Mouse (Mus musculus) gastrocnemius, adult 2 months (tissue): Measurements from ENCODE around the gene Mex3b. TPM values are rescaled to one million over a fixed set of nuclear protein-coding genes. Genes with fewer than 3 reads are reported as not detected.

Experiments
- DNase-seq: peaks from one replicate; pipeline ENCODE4 v3.0.0; 2022
- H3K27ac ChIP-seq: fragments of 200-600 bp; 2 replicates; pipeline ENCODE4 v1.8.1; 2022; ENCODE audit warnings: mild to moderate bottlenecking
- H3K4me3 ChIP-seq: fragments of 200-600 bp; 2 replicates; pipeline ENCODE4 v1.8.1; 2022; ENCODE audit warnings: mild to moderate bottlenecking, moderate library complexity
- CTCF ChIP-seq: fragments of 200-600 bp; IDR thresholded peaks from 2 replicates; pipeline ENCODE4 v1.8.1; 2022; ENCODE audit warnings: antibody characterized with exemption, mild to moderate bottlenecking, moderate library complexity
- intact Hi-C: fragments of 180-260 bp; cut with DNase I; formaldehyde crosslinking; loops from one replicate; pipeline ENCODE4 v1.15.1; 2025
- total RNA-seq, 2 experiments: library from RNA; stranded (reverse); gene quantifications; 2 replicates each; pipeline ENCODE4 v1.2.3; 2021

Mex3b gene
- total RNA-seq, 2 experiments from 2014 or later = 0.43 to 0.59 TPM

DNA sequence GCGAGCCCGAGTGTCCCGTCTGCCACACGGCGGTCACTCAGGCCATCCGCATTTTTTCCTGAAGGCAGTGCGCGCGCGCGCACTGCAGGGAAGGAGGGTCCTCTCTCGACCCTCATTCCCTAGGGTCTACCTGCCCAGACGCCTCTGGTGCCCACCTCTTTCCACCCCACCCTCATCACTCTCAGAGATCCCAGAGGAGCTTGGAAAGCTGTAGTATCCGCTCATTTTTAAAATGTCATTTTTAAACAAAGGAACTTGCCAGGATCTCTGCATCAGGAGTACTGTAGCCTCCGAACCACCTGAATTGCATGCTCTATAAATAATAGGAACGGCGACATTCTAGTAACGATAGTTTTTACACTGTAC is 3.0 kb downstream of the Mex3b start:
- Histone ChIP-seq H3K4me3 (peak overlapping the region; percentile 90), H3K27ac (no peak overlapping the region)
- no peak for DNase-seq
- TF ChIP-seq CTCF = no peak
- intact Hi-C loops = no loop called here

DNA sequence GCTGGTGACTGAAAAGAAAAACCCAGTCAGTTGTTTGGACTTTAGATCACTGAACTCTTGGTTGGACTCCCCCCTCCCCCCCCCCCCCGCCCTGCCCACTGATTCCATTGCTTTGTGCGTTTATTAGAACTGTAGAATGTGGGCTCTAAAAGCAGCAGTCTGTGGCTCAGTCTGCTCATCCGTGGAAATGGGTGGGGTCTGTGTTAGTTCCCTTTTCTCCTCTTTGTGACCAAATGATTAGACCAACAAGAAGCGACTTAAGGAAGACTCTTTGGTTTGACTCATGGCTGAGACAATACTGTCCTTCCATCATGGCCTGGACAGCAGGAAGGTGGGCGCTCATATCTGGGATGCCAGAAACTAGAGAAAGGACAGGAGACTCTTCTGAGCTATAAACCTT is 9.4 kb downstream of the Mex3b start:
- TF ChIP-seq CTCF = no peak
- H3K4me3 ChIP-seq = no peak overlapping the region

DNA sequence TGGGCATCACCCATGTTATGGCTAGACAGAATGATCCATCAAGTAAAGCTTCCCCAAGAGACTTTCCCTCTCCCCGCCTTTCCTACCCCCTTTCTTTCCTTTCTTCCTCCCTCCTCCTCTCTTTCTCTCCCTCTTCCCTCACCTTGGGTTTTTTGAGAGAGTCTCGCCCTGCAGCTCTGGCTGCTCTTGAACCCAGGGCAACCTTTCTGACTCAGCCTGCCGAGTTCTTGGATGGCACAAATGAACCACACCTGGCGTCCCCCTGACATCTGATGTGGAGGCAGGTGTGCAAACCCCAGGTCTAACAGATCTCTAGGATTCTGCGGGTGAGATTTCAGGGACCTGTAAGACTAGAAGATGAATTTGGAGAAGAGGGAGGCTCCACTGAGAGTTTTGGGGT is 12.9 kb downstream of the Mex3b start:
- intact Hi-C loops = no loop called here
- H3K27ac ChIP-seq = no peak overlapping the region
- H3K4me3 ChIP-seq = no peak overlapping the region
- TF ChIP-seq CTCF = no peak
- no peak for DNase-seq

More for the DNA sequence above, 9.4 kb downstream of the Mex3b start:
- no peak overlapping the region for H3K27ac ChIP-seq
- intact Hi-C loops = no loop called here
- no peak for DNase-seq

DNA sequence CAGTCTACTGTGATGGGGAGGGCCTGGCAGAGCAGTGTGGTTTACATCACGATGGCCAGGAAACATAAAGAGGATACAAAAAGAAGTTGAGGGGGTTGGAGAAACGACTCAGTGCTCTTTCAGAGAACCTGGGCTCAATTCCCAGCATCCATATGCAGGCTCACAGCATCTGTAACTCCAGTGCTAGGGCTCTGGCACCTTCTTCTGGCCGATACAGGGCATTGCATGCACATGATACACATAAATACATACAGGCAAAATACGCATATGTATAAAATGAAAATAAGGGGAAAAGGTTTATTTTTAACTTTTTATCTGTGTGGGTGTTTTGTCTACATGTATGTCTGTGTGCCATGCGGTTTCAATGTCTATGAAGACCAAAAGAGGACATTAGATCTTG is 13.6 kb downstream of the Mex3b start:
- no peak for DNase-seq
- intact Hi-C loops = no loop called here
- Histone ChIP-seq H3K4me3 (no peak overlapping the region), H3K27ac (no peak overlapping the region)
- TF ChIP-seq CTCF = peak; percentile 17; the same call in 1 of the 2 replicates

DNA sequence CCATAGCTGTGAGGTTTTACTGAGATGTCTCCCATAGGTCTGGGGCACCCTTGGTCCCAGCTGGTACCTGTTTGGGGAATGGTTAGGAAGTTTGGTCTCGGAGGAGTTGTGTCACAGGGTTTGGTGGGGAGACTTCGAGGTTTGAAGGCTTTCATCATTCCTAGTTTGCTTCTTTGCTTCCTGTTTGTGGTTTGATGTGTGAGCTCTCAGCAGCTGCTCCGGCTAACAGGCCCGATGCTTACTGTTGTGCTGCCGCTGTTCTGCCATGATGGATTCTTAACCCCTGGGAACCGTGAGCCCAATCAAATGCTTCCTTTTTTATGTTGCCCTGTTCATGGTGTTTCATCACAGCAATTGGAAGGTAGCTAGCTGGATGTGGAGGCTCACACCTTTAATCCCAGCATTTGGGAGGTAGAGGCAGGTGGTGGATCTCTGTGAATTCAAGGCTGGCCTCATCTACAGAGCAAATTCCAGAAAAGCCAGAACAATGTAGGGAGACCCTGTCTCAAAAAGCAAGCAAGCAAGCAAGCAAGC is 23.3 kb downstream of the Mex3b start:
- intact Hi-C loops = no loop called here
- Histone ChIP-seq H3K4me3 (no peak overlapping the region), H3K27ac (no peak overlapping the region)
- DNase-seq = no peak
- no peak for TF ChIP-seq CTCF

DNA sequence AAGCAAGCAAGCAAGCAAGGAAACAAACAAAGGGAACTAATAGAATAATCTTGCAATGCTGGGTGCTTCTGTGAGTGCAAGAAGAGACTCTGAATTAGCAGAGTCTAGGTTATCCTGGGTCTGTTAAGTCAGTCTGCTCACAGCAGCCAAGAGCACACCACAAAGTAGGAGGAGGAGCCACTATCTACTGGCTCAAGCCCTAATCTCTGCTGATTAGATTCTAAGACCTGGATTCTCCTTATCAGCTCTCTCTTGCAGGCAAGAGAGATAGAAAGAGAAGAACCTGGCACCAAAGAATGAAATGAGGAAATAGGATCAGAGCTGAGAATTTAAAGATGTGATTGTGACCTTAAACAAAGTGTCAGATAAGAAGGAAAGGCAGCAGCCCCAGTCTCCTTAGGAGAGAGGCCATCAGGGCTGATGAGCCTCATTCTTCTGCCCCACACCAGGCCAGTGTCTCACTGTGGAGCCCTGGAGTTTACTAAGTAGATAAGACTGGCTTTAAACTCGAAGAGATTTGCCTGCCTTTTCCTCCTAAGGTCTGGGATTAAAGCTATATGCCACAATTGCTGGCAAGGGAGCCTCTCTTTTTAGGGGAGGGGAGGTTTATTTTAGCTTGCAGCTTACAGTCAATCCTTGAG is 23.9 kb downstream of the Mex3b start:
- TF ChIP-seq CTCF = no peak
- intact Hi-C loops = no loop called here
- no peak overlapping the region for H3K4me3 ChIP-seq
- no peak for DNase-seq
- H3K27ac ChIP-seq = no peak overlapping the region

DNA sequence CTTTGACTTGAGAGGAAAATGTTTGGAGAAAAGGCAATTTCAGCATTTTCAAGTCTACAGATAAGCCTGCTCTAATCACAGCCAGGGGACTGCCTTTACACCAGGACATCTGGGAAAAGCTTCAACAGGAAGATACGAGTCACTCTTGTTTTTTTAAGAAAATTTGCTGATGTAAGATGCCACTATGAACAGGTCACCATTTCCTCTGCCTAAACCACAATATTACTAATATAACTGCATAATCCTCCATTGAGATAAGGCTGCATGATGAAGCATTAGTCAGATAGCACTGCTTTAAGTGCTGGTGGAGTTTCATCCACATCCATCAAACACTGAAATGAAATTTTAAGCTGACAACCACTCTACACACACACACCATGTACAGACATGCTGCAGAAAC is 27.2 kb downstream of the Mex3b start:
- H3K4me3 ChIP-seq = no peak overlapping the region
- intact Hi-C loops = no loop called here
- TF ChIP-seq CTCF = no peak
- no peak for DNase-seq
- no peak overlapping the region for H3K27ac ChIP-seq

DNA sequence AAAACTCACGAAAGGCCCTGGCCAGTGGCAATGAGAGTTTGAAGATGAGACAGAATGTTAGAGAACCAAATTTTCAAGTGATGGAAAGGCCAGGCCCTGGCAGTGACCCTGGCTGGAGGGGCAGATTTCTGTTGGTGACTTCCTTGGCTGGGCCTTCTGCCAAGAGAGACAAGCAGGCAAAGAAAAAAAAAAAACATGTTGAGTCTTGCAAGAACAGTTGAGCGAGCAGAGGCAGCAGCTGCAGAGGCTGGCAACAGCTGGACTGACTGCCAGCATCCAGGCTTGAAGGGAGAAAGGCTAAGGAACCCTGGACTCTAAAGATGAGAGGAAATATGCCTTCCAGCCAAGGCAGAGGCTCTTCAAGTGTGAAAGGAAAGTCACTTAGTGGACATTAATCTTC is 28.5 kb downstream of the Mex3b start:
- TF ChIP-seq CTCF = no peak
- intact Hi-C loops = no loop called here
- DNase-seq = no peak
- Histone ChIP-seq H3K27ac (no peak overlapping the region), H3K4me3 (no peak overlapping the region)

DNA sequence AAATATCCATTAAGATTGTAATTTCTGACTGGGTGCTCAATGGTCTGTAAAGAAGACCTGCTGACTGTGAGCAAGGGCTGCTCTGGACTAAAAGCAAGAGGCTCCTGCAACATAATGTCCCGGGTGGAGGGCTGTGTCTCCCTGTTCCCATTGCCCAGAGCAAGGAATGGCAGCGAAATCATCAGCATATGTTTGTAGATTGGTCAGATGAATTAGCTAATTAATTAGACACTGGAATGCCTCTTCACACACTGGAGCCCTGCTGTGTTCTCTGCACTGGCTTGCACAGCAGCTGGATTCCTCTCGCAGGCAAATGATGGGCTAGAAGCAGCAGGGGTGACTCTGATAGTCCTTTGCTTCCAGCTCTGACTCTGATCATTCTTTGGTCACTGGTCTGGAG is 29.6 kb downstream of the Mex3b start:
- no peak overlapping the region for H3K4me3 ChIP-seq

DNA sequence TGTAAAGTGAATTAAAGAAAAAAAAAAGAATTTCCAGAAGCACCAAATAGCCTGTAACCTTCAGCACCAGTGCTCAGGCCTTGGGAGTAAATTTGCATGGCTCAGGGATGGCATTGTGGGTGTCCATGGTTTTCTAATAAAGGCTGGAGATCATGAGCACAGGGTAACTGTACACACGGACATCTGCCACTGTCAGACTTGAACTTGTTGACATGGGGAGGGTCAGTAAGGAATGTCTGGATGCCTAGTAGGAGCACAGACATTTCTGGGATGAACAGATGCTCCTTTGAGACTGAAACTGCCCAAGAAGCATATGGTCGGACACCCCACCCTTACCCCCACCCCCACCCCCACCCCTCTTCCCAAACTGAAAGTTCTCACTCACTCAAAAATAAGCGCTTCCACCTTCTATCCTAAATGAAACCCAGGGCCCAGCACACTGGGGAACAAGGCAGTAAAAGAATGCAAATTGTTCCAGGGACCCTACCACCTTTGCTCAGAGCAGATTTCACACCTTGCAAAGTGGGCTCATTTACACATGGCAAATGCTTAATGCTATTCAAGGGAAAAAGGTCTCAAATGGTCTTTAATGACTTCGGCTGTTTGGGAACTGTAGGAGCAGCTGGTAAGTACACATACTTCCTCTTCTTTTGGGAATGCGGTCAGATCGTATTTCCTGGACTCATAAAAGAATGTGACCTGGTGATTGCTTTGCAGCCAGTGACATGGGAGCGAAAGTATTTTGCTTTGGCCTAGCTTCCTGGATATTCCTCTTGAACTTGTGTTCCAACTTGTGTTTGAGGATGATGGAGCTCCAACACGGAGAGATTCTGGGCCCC is 32.5 kb downstream of the Mex3b start:
- intact Hi-C loops = no loop called here
- no peak for TF ChIP-seq CTCF
- no peak overlapping the region for H3K27ac ChIP-seq
- DNase-seq = no peak
- no peak overlapping the region for H3K4me3 ChIP-seq

More for the DNA sequence above, 29.6 kb downstream of the Mex3b start:
- no peak for DNase-seq
- TF ChIP-seq CTCF = no peak
- no peak overlapping the region for H3K27ac ChIP-seq
- intact Hi-C loops = no loop called here

DNA sequence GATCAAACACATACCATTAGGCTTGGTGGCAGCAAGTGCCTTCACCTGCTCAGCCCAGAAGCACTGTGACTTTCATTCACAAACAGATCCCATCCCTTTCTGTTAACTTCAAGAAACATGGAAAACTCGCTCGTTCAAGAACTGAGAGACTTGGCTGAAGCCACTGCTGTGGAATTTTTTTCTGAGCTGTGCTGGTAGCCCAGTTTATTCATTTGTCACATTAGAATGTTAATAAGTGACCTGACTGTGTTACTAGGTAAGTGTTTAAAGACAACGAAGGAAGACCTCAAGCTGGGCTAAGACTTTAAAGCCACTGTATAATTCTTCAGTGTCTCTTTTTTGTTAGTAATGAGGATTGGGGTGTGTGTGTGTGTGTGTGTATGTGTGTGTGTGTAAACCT is 35.9 kb downstream of the Mex3b start:
- Histone ChIP-seq H3K4me3 (no peak overlapping the region), H3K27ac (no peak overlapping the region)
- no peak for TF ChIP-seq CTCF
- DNase-seq = no peak
- intact Hi-C loops = no loop called here

DNA sequence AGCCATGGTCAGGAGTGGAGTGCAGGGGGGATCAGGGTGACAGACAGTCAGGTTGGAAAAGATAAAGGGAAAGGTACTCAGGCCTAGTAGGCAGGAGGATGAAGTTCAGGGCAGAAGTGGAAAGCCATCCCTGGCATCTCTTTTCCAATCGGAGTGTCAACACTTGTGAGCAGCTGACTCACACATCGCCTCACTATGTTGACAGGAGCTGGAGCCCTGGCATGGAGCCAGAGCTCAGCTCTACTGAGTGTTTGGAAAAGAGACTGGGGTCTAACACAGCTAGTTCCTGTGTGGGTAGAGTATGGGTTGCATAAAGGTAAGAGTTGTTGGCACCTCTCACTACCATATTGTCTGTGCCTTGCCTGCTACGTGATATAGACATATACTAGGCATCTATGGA is 38.4 kb downstream of the Mex3b start:
- intact Hi-C loops = no loop called here
- Histone ChIP-seq H3K4me3 (no peak overlapping the region), H3K27ac (no peak overlapping the region)
- no peak for TF ChIP-seq CTCF
- DNase-seq = no peak

DNA sequence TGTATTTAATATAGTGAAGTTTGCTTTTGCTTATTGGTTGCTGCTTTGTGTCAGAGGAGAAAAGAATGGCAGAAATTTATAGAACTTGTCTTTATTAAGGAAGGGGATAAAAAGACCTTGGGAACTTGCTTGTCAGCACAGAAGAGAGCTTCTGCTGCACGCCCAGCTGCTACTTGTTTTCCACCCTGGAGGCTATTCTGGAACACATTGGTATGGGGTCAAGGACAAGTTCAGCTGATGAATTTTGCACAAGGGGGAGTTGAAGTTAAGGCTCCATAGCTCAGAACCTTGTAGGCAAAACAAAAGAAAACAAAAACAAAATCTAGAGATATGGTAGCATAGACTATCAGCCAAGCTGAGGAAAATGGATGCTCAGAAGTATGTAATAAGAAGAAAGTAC is 39.9 kb downstream of the Mex3b start:
- intact Hi-C loops = no loop called here
- DNase-seq = no peak
- no peak overlapping the region for H3K4me3 ChIP-seq
- H3K27ac ChIP-seq = no peak overlapping the region
- no peak for TF ChIP-seq CTCF
